Mouse (Mus musculus) ES-E14 (cell line): Measurements from ENCODE around the gene Ptgs1.

Experiments used
- CHD2 ChIP-seq: IDR thresholded peaks from 2 replicates; pipeline ENCODE4 v1.6.1; 2014; ENCODE audit warnings: mild to moderate bottlenecking, low read depth, low read length, inconsistent platforms
- HCFC1 ChIP-seq: IDR thresholded peaks from 2 replicates; pipeline ENCODE4 v1.6.1; 2012; ENCODE audit warnings: low read length, inconsistent platforms, borderline replicate concordance; ENCODE audit not compliant: insufficient read depth
- MAFK ChIP-seq: IDR thresholded peaks from 2 replicates; pipeline ENCODE4 v1.6.1; 2014; ENCODE audit warnings: mild to moderate bottlenecking, low read depth, low read length, inconsistent platforms; ENCODE audit not compliant: insufficient read depth
- ZC3H11A ChIP-seq: IDR thresholded peaks from 2 replicates; pipeline ENCODE4 v1.6.1; 2012; ENCODE audit warnings: low read depth, mild to moderate bottlenecking, inconsistent platforms, low read length, borderline replicate concordance
- ZNF384 ChIP-seq: IDR thresholded peaks from 2 replicates; pipeline ENCODE4 v1.6.1; 2012; ENCODE audit warnings: low read depth, low read length, inconsistent platforms

GRCm38 (mm10) chr2:36243296-36243891, 13.2 kb downstream of the Ptgs1 start:
- TF ChIP-seq CHD2 (no peak), HCFC1 (no peak), ZNF384 (no peak), MAFK (no peak), ZC3H11A (no peak)
